Mouse (Mus musculus): ENCODE measurements around the gene Ceacam9.

DNA sequence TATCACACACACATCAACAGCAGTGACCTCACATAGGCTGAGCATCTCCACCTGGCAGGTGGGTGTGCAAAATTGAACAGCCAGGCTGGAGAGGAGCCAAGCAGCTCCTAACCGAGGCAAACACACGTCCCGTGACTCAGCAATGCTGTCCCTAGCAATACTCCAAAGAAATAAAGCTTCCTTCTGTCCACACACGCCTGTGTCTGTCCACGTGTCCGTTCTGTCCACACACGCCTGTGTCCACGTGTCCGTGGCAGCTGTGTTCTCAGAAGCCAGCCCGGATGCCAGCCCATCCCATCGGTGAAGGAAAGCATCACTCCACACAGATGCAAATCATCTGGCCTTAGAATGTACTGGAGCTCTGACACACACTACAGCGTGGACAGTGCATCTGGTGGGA is 30.3 kb downstream of the Ceacam9 start:
- no peak for TF ChIP-seq POLR2A (IDR thresholded peaks at IDR 0.05; ENCODE audit: low read depth, low read length)
- TF ChIP-seq CTCF (conservative IDR thresholded peaks at IDR 0.05; ENCODE audit: insufficient read depth, insufficient read length, low read depth, low read length), result no peak
